Mouse (Mus musculus): ENCODE results near the gene Apoe.

The Apoe gene

DNA sequence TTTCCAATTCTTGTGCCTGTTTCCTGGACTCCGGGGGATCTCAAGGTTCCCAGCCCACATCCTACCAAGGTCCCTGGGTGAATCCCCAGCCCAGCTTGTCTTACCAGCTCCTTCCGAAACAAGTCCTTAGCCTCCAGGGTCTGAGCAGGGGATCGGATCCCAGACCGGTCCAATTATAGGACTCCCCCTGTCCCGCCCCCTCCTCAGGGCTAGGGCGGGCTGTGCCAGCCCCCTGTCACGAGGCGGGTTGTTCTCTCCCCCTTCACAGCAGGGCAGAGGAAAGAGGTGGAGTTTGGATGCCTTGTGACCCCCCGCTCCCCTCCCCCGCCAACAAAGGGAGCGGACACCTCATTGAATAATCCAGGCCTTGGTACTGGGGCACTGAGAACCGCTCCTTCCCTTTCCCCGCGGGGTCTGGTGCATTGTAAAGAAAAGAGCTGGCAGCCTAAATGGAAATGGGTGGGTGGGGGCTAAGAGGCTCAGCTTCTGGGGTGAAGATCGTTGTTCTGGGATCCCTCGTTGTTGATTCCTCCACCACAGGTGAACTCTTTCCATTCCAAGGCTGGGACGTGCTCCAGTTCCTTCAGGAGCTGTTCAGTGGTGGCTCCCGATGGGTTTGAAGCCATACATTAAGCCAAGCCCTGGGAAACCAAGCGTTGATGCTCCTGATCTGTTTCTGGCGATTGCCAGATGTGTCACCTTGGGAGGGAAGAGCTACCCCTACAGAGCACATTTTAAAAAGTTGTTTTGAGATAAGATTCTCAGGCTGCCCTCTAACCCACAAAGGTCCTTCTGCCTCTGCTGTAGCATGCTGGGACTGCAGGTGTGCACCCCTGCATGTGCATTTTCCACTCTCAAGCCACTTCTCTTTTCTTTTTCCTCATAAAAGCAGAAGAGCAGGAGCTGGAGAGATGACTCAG is at the start of gene Apoe:
Apoe (minus strand) TSS at position 282 of the 920 bp plus-strand sequence.
- peak; percentile 75 for DNase-seq (ENCODE audit: low read depth, low spot score)

DNA sequence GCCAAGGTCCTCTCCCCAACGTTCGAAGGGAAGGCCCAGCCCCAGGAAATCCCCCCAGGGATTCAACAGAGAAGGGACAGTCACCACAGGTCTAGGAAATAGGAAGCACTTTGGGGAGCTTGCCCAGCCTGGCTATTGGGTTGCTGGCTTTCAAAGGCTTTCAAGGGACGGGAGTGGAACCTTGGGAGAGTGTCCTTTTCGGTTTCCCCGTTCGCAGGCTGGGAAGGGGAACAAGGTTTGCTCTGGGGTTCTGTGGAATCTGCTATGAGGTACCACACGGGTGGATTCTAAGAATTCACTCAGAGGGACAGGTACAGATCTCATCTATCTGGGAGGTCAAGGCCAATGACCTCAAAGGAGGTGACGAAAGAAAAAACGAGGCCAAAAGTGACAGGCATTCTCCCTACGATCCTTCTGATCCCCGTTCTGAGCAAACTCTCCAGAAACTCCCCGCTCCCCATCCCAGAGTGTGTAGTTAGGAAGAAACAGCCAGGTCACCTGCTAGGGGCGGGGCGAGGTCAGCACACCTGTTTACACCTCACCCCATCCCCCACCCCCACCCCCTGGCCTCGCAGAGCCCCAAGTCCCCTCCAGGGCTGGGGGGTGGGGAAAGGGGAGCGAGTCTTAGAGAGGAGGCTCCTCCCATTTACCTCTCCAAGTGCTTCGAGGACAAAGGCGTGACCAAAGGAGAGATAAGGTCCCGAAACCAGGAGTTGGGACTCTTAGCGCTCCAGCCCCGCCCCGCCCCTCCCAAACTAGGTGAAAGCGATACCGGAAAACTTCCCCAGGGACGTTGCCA is 48.6 kb upstream of the Apoe start:
- DNase-seq (ENCODE audit: low read depth, low spot score): no peak

DNA sequence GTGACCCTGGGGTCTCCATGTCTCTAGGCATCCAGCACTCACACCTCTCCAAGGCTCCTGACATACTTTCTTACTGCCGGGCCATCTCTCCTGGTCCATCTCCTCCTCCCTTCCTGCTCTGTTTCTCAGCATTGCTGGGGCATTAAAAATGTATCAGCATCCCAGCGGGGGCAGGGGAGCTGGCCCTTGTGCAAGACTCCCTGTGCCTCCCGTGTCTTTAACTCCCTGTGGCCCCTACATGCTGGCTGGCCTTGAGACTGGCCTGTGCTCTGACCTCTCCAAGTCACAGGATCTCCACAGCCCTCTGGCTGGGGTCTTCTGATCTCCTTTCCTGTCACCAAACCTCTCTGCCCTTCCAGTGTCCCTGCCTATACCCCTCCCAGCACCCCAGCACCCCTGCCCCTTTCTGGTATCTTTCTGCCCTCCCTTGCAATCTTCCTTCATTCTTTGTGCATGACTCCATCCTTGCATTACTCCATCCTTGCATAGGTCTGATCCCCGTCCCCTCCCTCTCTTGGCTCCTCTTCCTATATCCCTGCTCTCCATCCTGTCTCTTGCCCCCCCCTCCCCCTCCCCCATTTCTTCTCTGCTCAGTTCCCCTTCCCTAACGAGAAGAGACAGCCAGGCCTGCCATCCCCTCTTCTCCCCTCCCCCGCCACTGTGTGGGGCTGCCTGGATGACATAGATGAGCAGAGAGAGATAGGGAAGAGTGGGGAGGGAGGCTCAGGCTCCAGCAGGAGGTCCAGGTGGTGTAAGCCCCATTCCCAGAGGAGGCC is 47.6 kb upstream of the Apoe start:
- DNase-seq (ENCODE audit: low read depth, low spot score): no peak

DNA sequence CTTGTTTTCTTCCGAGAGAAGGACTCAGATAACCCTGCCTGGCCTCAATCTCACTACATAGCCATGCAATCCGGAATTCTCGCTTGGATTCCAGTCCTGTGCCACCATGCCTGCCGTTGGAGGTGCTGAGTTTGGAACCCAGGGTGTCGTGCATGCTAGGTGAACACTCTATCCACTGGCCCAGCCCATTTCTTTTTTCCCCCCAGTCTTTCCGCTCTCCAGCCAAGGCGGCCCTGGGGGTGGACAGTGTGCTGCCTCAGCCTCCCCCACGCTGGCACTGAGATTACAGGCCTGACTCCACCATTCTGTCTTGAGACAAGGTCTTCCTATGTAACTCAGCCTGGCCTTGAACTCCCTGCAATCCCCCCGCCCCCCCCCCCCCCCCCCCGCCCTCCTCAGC is 47.0 kb upstream of the Apoe start:
- no peak for DNase-seq (ENCODE audit: low read depth, low spot score)

DNA sequence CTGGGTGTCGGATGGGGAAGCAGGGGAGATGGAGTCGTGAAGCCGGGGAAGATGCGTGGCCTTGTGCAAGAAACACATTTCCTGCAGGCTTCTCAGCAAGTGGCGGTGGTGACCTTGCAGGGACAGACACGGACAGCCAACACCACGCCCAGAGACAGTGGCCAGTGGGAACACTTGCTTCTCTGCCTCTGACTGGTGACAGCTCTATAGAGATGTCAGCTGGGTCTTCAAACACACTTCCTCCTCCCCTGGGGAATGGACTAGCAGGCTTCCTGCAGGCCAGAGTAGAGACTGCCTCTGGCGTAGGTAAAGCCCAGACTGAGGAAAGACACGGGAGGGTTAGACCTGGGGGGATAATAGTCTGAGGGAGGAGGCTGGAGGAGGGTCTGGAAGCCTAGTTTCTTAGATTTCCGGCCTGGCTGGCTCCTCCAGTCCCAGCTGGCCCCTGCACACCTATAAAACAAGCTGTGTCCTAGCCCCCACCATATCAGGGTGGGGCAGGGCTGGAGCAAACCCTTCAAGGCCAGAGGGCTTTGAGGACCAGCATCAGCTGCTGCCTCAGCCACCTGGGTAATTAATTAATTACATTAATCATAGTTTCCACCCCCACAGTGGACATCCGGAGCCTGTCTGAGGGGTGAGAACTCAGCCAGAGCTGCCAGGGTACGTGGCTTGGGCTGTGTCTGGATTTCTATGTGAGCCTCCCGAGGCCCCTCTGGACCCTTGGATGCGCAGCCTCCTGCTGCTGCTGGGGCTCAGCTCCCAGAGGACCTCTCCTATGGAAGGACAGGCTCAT is 45.8 kb upstream of the Apoe start:
- DNase-seq (ENCODE audit: low read depth, low spot score): no peak

DNA sequence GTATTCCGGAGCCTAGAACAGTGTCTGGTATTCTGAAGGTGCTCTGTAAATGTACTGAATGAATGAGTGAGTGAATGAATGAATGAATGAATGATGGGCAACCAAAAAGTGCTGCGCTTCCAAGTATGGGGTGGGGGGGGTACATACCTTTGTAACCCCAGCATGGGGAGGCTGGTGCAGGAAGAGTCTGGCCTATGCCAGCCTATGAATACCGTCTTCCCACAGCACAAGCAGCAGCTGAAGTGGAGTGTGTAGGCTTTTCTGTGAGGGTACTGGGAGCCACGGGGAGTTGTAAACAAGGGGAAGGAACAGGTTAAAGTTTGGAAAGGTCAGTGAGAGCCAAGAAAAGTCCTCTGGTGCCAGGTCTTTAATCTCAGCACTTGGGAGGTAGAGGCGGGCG is 44.8 kb upstream of the Apoe start:
- no peak for DNase-seq (ENCODE audit: low read depth, low spot score)

DNA sequence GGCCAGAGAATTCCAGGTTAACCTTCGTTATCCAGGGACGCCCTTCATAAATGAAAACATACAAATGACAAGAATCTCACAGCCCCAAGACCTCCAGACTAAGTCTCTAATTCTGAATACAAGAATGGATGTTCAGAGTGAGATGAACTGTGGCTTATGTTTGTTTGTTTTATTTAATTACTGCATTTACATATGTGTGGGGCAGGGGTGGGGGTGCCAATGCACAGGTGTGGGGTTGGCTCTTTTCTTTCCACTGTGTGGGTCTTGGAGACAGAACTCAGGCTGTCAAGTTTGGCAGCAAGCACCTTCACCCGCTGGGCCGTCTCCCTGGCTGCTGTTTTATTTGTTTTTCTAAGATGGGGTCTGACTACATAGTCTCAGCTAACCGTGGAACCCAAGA is 43.5 kb upstream of the Apoe start:
- DNase-seq (ENCODE audit: low read depth, low spot score): no peak

DNA sequence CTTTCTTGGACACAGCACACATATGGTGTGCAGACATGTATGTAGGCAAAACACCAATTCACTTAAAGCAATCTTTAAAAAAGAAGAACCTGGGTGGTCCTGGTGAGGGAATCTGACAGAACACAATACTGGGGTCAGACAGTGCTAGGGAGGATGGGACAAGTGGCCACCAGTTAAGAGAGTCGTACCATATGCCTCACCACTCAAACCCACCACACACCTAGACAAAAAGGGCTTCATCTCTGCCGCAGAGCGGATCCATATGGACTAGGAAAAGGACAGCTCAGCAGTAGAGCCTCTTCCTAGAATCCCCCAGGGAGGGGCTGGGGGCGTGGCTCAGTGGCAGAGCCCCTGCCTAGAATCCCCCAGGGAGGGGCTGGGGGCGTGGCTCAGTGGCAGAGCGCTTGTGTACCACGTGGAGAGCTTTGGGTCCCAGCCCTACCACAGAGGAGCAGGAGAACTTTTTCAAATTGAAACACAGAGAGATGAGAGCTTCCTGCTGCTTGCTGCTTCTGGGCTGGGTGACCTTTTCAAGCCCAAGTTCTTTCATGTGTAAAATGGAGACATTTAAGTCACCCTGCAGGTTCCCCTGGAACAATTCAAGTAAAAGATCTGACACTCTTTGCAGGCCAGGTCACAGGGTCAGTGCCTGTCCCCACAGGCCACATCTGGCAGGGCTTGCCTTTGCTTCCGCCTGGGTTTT is 42.5 kb upstream of the Apoe start:
- DNase-seq (ENCODE audit: low read depth, low spot score): no peak

DNA sequence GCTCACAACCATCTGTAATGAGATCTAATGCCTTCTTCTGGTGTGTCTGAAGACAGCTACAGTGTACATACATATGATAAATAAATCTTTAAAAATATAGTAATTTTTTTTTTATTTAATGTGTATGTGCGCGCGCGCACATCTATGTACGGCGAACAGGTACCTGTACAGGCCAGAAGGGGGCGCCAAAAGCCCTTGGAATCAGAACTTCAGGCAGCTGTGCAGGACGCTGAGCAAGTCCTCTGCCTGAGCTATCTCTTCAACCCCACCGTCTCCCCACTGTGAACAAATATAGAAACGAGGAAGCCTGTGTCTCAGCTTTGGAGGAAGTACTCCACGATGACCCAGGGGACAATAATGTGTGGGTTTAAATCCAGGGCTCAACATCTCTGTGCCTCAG is 41.3 kb upstream of the Apoe start:
- no peak for DNase-seq (ENCODE audit: low read depth, low spot score)

DNA sequence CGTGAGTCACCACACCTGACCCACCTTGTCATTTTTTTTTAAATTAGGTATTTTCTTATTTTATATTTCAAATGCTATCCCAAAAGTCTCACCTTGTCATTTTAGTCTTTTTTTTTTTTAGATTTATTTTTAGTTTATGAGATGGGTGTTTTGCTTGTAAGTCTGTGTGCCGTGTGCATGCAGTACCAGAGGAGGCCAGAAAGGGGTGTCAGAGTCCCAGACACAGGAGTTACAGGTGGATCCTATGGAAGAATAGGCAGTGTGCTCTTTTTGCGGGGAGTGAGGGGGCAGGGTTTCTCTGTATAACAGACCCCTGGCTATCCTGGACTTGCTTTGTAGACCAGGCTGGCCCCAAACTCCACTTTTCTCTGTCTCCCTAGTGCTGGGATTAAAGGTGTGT is 39.8 kb upstream of the Apoe start:
- peak; percentile 18 for DNase-seq (ENCODE audit: low read depth, low spot score)

DNA sequence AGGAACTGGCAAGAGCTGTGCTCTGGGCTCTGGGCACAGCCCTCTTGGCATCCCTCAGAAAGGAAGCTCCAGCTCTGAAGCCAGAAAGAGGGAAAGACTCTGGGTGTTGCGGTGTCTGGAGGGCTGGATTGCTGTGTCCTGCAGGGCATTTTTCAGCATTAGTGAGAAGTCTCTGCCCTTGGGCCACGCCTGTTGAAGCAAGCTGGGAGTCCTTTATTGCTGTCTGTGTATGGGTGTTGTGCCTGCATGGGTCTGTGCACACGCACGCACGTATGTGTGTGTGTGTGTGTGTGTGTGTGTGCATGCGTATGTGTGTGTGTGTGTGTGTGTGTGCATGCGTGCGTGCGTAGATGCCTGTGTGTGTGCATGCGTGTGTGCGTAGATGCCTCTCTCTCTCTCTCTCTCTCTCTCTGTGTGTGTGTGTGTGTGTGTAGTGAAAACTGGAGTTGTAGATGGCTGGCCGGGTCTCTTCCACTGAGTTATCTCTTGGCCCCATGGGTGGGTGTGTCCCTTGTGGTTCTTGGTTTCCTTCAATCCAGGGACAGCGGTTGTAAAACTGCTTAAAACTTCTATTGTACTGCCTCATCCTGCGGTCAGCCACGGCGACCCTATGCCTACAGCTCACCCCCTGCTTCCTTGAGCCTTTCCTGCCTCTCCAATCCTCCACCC is 37.5 kb upstream of the Apoe start:
- DNase-seq (ENCODE audit: low read depth, low spot score): no peak

DNA sequence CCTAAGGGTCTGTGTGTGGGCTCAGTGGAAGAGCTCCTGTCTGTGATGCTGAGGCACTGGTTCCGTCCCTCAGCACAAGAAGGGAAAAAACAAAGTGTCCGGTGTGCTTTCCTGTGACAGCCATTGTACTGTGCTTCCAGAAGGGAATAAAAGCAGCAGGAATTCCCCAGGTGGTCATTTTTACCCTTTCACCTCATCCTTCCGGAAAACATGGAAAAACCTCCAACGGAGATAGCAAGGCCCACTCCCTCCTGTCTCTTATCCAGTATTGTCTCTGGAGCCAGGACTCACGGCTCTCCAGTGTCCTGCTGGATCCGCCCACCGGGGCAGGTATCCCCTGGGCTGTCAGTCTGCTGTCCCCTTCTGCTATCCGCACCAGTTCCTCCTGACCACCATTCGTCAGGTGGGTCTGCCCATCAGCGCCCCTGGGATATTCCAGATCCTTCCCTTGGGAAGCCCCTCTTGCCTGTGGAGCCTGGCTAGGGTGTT is 35.2 kb upstream of the Apoe start:
- DNase-seq (ENCODE audit: low read depth, low spot score): no peak

DNA sequence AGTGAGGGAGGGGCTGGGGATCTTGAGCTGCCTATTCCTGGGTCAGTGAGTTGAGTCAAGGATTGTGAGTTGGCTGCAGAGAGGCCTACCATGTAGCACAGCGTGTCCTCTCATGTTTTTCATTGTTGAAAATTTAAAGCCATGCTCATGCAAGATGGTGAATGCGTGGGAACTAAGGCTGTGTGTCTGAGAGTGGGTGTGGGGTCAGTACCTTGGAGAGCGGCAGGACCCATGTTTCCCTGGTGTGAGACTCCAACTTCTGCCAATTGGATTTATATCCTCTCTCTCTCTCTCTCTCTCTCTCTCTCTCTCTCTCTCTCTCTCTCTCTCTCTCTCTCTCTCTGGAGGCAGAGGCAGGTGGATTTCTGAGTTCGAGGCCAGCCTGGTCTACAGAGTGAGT is 27.6 kb upstream of the Apoe start:
- DNase-seq (ENCODE audit: low read depth, low spot score): no peak

DNA sequence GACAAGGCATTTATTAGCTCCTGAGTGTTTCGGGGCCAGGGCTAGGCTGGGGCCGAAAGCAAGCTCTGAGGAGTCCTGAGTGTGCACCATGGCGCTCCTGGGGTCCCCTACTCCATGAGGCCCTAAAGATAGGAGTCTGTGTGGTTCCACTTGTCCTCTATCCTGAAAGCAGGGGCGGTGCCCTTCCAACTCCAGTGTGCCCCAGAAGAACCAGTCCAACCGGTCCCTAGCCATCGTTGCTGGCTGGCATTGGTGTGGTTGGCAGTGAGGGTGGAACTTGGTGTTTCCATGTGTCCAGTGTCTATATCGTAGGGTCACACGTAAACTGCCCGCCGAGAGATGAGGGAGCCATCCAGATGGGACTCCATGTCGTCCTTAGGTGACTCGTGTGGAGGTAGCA is 25.2 kb upstream of the Apoe start:
- DNase-seq (ENCODE audit: low read depth, low spot score): no peak

DNA sequence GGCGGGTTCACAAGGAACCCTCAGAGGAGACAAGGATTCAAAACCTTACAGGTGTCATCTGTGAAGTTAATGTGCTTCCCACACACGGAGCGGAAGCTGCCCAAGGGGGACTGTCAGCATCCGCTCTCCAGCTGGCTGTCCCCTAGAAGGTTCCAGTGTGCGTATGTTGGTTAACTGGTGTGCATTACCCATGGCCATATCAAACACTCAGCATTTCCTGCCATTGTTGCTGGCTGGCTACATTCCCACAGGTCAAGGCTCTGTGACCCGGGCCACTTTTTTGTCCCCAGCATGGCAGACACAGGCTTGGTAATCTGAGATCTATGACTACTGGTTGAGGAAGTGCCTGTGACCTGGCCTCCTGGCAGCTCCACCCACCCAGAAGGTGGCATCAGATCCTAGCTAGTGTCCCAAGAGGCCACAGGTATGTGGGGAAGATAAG is 23.8 kb upstream of the Apoe start:
- no peak for DNase-seq (ENCODE audit: low read depth, low spot score)

DNA sequence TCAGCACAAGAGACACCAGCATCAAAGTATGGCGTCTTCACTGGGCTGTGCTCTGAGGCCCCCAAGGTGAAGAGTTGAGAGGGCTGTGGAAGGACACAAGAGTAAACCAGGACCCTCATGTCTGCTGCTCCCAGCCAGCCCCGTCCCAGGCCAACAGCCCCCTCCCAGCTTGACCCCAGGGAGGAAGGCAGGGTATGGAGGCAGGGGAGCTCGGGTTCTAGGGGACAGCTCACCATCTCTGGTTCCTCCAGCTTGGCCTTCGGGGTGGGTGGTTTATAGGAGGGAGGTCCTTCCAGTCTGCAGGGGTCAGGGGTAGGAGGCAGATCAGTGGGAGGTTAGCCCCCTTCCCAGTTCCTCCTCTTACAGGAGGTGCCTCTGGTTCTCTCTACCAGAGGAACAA is 20.2 kb upstream of the Apoe start:
- no peak for DNase-seq (ENCODE audit: low read depth, low spot score)

DNA sequence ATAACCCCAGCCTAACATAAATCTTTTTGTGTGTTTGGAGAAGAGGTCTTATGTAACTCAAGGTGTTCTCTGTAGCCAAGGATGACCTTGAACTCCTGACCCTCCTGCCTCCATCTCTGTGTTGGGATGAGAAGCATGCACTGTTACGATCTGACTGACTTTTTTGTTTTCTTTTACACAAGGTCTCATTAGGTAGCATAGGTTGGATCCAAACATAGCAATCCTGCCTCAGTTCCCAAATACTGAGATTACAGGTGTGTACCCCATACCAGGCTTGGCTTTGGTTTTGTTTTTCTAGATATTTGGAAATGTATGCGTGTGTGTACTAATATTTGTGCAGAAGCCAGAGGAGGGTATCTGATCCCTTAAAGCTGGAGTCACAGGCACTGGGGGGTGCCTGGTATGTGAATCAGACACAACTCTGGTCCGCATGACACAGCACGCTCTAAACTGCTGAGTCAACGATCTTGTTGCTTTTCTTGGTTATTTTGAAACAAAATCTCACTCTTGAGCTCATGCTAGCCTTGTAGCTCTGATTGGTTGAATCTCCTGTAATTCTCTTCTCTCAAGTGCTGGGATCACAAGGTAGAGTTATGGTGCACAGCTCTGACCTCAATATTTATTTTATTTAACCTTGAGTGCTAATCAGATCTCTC is 19.4 kb upstream of the Apoe start:
- no peak for DNase-seq (ENCODE audit: low read depth, low spot score)

DNA sequence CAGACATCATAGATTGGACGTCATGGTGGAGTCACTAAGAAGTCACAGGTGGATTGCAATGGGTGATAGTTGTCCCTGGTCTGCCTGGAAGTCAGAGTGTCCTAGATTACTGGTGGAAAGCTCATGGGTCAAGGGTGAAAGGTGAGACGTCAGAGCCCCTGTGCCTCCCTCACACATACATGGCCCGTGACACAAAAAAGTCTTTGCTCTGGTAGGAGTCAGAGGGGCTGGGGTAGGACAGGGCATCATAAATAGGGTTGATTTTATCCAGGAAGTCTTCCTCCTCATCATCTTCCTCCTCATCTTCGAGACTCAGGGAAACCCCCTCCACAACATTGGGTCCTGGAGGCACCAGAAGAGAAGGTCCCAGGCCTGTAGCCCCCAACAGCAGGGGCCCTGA is 18.4 kb upstream of the Apoe start:
- DNase-seq (ENCODE audit: low read depth, low spot score): no peak

DNA sequence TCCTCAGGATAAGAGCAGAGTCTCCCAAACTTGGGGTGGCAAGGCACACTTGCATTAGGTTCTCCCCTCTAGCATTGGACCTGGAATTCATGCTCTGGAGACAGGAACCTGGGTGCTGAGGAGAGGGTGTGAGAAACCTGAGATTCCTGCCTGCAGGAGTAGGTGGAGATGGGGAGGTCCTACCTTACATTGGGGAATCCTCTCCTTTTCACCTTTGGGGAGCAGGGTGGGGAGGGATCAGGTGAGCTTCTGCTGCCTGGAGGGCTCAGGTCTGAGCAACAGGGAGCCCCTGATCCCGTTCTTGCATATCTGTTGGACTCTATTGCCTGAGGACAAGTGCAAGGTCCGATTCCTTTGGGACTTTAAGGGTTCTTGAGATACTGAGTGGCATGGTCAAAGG is 17.8 kb upstream of the Apoe start:
- no peak for DNase-seq (ENCODE audit: low read depth, low spot score)

Data from A20 (cell line).